Mouse (Mus musculus): Measurements from ENCODE around the gene Ctsa. TPM values are rescaled to one million over a fixed set of nuclear protein-coding genes. Genes with fewer than 3 reads are reported as not detected.
"Not testable (repeated sequence)": the region's sequence is repeated elsewhere in the genome, so short reads cannot be mapped to it uniquely, and the experiment has no call there.

Ctsa gene
- polyA plus RNA-seq, 1 experiment from 2014 or later, result 85.7 TPM

DNA sequence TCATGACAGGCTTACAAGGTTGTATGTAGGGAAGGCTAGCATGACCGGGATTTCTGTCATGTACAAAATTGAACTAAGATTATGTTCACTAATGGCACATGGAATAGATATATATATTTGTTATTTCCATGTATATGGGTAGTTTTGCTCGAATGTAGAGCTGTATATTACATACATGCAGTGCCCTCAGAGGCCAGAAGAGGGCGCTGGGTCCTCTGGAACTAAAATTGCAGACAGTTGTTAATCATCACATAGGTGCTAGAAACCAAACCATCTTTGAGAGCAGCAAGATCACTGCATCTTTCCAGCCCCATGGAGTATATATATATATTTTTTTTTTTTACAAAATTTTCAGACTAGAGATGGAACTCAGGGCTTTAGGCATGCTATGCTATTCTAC lies 13.1 kb downstream of the Ctsa start:
- Histone ChIP-seq H3K27me3 (ENCODE audit: control insufficient read depth, insufficient read depth, low read length) (no peaks in the 10 kb centered on the region), H3K9ac (ENCODE audit: low read depth, low read length) (no peak overlapping the region), H3K36me3 (ENCODE audit: control insufficient read depth, insufficient read depth, low read length) (no peaks in the 10 kb centered on the region), H3K4me1 (replicated peaks; ENCODE audit: control insufficient read depth, insufficient read depth, low read length) (no peaks in the 10 kb centered on the region), H3K4me2 (replicated peaks; ENCODE audit: low read depth, low read length) (no peak overlapping the region), H3K27ac (ENCODE audit: low read depth, low read length) (no peak overlapping the region), H3K9me3 (ENCODE audit: control insufficient read depth, low read length) (no peaks in the 10 kb centered on the region), H3K4me3 (ENCODE audit: low read depth, low read length) (no peak overlapping the region)
- ATAC-seq (ENCODE audit: low FRiP score), result no peak
- no peak for DNase-seq (ENCODE audit: low spot score)
- WGBS, result 54% methylated on average over 3 of the region's 3 CpGs

DNA sequence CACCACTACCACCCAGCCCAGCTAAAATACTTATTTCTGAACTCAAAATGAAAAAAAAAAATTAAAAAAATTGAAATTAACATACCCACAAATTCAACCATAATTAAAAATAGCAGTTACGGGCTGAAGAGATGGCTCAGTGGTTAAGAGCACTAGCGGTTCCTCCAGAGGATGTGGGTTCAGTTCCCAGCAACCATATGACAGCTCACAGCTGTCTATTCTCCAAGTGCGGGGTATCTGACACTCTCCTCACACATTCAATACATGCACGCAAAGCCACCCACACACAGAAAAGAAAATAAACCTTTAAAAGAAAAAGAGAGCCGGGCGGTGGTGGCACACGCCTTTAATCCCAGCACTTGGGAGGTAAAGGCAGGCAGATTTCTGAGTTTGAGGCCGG lies 17.4 kb downstream of the Ctsa start:
- Histone ChIP-seq H3K4me2 (replicated peaks; ENCODE audit: low read depth, low read length) (no peak overlapping the region), H3K9me3 (ENCODE audit: control insufficient read depth, low read length) (no peaks in the 10 kb centered on the region), H3K27ac (ENCODE audit: low read depth, low read length) (no peak overlapping the region), H3K27me3 (ENCODE audit: control insufficient read depth, insufficient read depth, low read length) (no peaks in the 10 kb centered on the region), H3K4me3 (ENCODE audit: low read depth, low read length) (no peak overlapping the region), H3K36me3 (ENCODE audit: control insufficient read depth, insufficient read depth, low read length) (no peaks in the 10 kb centered on the region), H3K9ac (ENCODE audit: low read depth, low read length) (no peak overlapping the region), H3K4me1 (replicated peaks; ENCODE audit: control insufficient read depth, insufficient read depth, low read length) (no peaks in the 10 kb centered on the region)
- WGBS, result 90% methylated on average over 8 of the region's 8 CpGs
- DNase-seq (ENCODE audit: low spot score) (no peak), ATAC-seq (ENCODE audit: low FRiP score) (no peak)

DNA sequence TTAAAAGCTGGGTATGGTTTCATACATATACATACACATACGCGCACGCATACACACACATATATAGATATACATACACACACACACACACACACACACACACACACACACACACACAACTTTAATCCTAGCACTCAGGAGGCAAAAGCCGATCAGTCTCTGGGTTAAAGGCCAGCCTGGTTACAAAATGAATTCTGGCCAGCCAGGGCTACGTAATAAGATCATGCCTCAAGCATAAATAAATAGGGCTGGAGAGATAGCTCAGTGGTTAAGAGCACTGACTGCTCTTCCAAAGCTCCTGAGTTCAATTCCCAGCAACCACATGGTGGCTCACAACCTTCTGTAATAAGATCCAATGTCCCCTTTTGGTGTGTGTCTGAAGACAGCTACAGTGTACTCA lies 22.9 kb downstream of the Ctsa start:
- WGBS, result 81% methylated on average over 5 of the region's 5 CpGs
- not testable (repeated sequence) for H3K27ac ChIP-seq (ENCODE audit: low read depth, low read length); H3K9me3 ChIP-seq (ENCODE audit: control insufficient read depth, low read length); H3K4me2 ChIP-seq (replicated peaks; ENCODE audit: low read depth, low read length); H3K9ac ChIP-seq (ENCODE audit: low read depth, low read length); H3K4me3 ChIP-seq (ENCODE audit: low read depth, low read length); H3K36me3 ChIP-seq (ENCODE audit: control insufficient read depth, insufficient read depth, low read length); H3K4me1 ChIP-seq (replicated peaks; ENCODE audit: control insufficient read depth, insufficient read depth, low read length); ATAC-seq (ENCODE audit: low FRiP score); DNase-seq (ENCODE audit: low spot score)
- peaks cover 11% of the 10 kb centered on the region for H3K27me3 ChIP-seq (ENCODE audit: control insufficient read depth, insufficient read depth, low read length)

DNA sequence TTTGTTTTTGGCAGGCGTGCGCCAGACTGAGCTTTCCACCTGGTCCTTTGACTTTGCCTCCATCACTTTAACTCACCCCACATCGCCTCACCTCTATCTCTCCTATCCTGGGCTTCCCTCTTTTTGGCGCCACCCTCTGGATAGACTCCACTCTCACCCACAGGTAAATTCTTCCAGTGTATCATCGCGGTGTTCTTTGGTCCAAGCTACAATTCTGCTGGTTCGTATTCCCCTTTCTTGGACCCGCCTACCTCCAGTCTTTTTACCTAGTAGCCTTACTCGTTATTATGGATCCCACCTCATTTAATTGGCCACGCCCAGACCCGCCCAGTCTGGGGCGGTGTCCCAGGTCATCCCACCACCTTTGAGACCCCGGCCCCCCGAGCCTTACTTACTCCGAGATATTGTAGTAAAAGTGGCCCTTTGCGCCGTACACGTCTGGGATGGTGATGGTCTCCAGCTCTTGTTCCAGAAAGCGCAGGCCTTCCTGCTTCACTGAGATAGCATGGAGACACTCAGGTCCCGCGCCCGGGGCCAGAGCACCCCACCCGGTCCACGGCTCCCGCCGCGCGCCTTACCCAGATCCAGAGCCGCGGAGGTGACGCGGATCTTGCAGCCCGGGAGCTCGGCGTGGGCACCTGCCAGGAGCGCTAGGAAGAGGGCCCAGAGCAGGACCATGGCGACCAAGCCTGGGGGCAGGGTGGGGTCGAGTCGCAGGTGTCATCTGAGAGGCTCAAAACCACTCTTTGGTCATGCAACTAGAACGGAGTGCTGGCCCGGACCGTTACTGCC lies 23.8 kb downstream of the Ctsa start:
- H3K27ac ChIP-seq (ENCODE audit: low read depth, low read length), result peak overlapping the region; percentile 24; the same call in 1 of the 2 replicates
- DNase-seq (ENCODE audit: low spot score) (no peak), ATAC-seq (ENCODE audit: low FRiP score) (peak; percentile 36; the same call in 1 of the 2 replicates)

DNA sequence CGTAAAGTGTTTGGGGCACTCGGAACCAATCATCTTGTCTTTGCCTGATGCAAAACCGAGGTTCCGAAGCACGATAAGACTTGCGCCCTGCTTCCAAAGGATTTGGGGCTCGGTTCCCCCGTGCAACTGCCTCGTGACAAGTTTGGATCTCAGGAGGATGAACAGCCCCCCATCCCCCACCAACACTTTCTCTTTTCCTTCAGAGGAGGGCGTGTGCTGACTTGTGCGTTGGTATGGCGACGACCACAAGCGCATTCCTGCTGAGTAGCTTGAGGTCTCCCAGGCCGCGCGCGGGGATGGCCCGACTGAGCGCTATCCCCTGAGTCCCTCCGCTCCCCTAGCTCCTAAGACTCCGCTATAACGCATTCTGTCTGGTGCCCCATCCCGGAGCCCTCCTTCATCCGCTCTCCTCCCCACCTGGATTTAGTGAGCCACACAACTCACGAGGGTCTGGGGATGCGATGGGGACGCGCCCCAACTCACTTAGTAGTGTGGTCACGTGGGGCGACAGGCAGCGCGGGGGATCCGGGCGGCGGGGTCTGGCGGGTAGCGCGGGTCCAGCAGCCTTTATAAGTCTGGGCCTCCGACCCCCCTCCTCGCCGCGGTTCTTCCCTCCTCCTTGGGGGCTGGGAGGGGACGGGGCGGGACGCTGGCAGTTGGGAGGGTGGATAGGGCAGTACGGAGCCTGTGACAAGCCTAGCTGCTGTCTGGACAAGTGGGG lies 24.6 kb downstream of the Ctsa start, which contains the start of gene Pltp:
Gene Pltp (minus strand): TSS at position 611 of the 721 bp plus-strand sequence.
- peaks cover 3% of the 10 kb centered on the region; the same call in 1 of the 2 replicates for H3K4me1 ChIP-seq (replicated peaks; ENCODE audit: control insufficient read depth, insufficient read depth, low read length)
- H3K9ac ChIP-seq (ENCODE audit: low read depth, low read length), result peak within 1 kb of the TSS; percentile 40
- H3K9me3 ChIP-seq (ENCODE audit: control insufficient read depth, low read length), result no peaks in the 10 kb centered on the region
- under 1% methylated on average over 37 of the region's 47 CpGs for WGBS
- peak; percentile 86 for ATAC-seq (ENCODE audit: low FRiP score)
- peak within 1 kb of the TSS; percentile 25; the same call in 1 of the 2 replicates for H3K27ac ChIP-seq (ENCODE audit: low read depth, low read length)
- DNase-seq (ENCODE audit: low spot score), result peak; percentile 82
- peaks cover 11% of the 10 kb centered on the region for H3K27me3 ChIP-seq (ENCODE audit: control insufficient read depth, insufficient read depth, low read length)
- no peaks in the 10 kb centered on the region for H3K36me3 ChIP-seq (ENCODE audit: control insufficient read depth, insufficient read depth, low read length)
- H3K4me3 ChIP-seq (ENCODE audit: low read depth, low read length), result peak within 1 kb of the TSS; percentile 41
- H3K4me2 ChIP-seq (replicated peaks; ENCODE audit: low read depth, low read length), result peak within 1 kb of the TSS; percentile 92

More for the DNA sequence above, 23.8 kb downstream of the Ctsa start:
- Histone ChIP-seq H3K4me2 (replicated peaks; ENCODE audit: low read depth, low read length) (peak overlapping the region; percentile 92), H3K27me3 (ENCODE audit: control insufficient read depth, insufficient read depth, low read length) (peaks cover 11% of the 10 kb centered on the region), H3K36me3 (ENCODE audit: control insufficient read depth, insufficient read depth, low read length) (no peaks in the 10 kb centered on the region), H3K4me3 (ENCODE audit: low read depth, low read length) (peak overlapping the region; percentile 41), H3K9ac (ENCODE audit: low read depth, low read length) (peak overlapping the region; percentile 40), H3K4me1 (replicated peaks; ENCODE audit: control insufficient read depth, insufficient read depth, low read length) (peaks cover 3% of the 10 kb centered on the region; the same call in 1 of the 2 replicates), H3K9me3 (ENCODE audit: control insufficient read depth, low read length) (no peaks in the 10 kb centered on the region)
- WGBS, result under 1% methylated on average over 42 of the region's 42 CpGs

DNA sequence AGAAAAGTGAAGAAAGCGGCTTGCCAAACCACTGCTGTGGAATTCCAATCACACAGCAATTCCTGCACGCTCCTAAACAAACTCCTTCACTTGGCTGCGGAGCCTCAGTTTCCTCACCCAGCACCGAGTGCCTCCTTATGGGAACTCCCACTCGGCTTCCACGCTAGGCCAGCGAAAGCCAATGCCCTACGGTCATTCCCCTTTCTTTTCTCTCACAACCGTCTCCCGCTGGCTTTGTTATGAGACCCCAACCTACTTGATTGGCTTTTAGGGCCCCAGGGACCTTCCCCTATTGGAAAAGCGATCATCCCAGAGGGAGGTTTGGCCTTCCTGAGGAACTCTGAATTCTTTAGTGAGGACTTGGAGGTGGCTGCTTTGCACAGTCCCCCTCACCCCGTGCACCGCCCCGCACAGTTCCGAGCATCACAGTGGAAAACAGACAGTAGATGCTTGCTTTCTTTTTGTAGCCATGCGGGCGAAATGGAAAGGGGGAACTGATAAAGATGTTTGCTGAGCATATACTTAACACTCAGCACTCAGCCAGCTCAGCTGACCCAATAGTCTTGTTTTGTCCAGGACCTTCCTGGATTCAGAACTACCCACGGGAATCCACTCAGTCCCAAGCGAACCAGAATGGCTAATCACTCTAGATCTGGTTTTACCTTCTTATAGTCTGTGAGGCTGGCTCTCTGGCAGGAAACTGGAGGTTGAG lies 25.3 kb downstream of the Ctsa start:
- no peaks in the 10 kb centered on the region for H3K9me3 ChIP-seq (ENCODE audit: control insufficient read depth, low read length)
- H3K4me2 ChIP-seq (replicated peaks; ENCODE audit: low read depth, low read length), result peak overlapping the region; percentile 92
- DNase-seq (ENCODE audit: low spot score) (no peak), ATAC-seq (ENCODE audit: low FRiP score) (peak; percentile 52)
- peaks cover 11% of the 10 kb centered on the region for H3K27me3 ChIP-seq (ENCODE audit: control insufficient read depth, insufficient read depth, low read length)
- H3K4me1 ChIP-seq (replicated peaks; ENCODE audit: control insufficient read depth, insufficient read depth, low read length), result peaks cover 3% of the 10 kb centered on the region; the same call in 1 of the 2 replicates
- no peak overlapping the region for H3K27ac ChIP-seq (ENCODE audit: low read depth, low read length)
- 2% methylated on average over 19 of the region's 19 CpGs for WGBS
- H3K4me3 ChIP-seq (ENCODE audit: low read depth, low read length), result peak overlapping the region; percentile 41
- H3K9ac ChIP-seq (ENCODE audit: low read depth, low read length), result peak overlapping the region; percentile 40
- H3K36me3 ChIP-seq (ENCODE audit: control insufficient read depth, insufficient read depth, low read length), result no peaks in the 10 kb centered on the region

DNA sequence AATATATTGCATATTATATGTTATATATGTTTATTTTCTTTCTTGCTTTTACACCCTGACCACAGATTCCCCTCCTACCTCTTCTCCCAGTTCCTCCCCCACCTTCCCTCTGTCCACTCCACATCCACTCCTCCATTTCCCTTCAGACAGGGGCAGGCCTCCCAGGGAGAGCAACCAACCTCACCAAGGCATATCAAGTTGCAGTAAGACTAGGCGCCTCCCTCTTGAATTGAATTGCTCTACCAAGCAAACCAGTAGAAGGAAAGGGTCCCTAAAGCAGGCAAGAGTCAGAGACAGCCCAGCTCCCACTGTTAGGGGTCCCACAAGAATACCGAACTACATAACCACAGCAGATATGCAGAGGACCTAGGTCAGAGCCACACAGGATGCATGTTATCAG lies 26.5 kb downstream of the Ctsa start:
- H3K4me3 ChIP-seq (ENCODE audit: low read depth, low read length), result no peak overlapping the region
- peaks cover 11% of the 10 kb centered on the region for H3K27me3 ChIP-seq (ENCODE audit: control insufficient read depth, insufficient read depth, low read length)
- DNase-seq (ENCODE audit: low spot score) (no peak), ATAC-seq (ENCODE audit: low FRiP score) (no peak)
- WGBS, result 59% methylated on average over 2 of the region's 2 CpGs
- no peaks in the 10 kb centered on the region for H3K36me3 ChIP-seq (ENCODE audit: control insufficient read depth, insufficient read depth, low read length)
- no peaks in the 10 kb centered on the region for H3K9me3 ChIP-seq (ENCODE audit: control insufficient read depth, low read length)
- H3K9ac ChIP-seq (ENCODE audit: low read depth, low read length), result no peak overlapping the region
- H3K27ac ChIP-seq (ENCODE audit: low read depth, low read length), result no peak overlapping the region
- H3K4me2 ChIP-seq (replicated peaks; ENCODE audit: low read depth, low read length), result no peak overlapping the region
- H3K4me1 ChIP-seq (replicated peaks; ENCODE audit: control insufficient read depth, insufficient read depth, low read length), result peaks cover 3% of the 10 kb centered on the region; the same call in 1 of the 2 replicates

DNA sequence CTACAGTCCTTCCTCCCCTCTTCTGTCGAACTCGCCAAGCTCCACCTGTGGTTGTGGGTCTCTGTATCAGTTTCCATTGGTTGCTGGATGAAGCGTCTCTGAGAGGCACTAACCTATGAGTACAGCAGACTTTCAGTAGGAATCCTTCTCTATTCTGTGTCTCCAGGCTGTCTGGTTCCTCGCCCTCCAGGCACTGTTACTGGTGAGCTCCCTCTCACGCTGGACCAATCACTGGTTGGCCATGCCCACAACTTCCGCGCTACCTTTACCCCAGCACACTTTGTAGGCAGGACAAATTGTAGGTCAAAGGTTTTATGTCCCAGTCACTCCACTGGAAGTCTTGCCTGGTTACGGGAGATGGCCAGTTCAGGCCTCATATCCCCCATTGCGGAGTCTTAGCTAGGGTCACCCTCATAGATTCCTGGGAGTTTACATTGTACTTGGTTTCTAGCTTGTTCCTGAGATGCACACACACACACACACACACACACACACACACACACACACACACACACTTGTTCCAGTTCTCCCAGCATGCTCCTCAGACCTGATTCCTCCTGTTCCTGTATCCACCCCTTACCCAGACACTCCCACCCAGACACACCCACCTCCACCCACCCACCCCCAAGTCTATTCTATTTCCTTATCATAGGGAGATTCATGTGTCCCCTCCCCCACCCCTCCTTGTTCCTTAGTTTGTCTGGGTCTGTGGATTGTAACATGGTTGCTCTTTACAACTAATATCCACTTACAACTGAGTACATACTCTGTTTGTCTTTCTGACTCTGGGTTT lies 27.2 kb downstream of the Ctsa start:
- Histone ChIP-seq H3K4me3 (ENCODE audit: low read depth, low read length) (no peak overlapping the region), H3K4me1 (replicated peaks; ENCODE audit: control insufficient read depth, insufficient read depth, low read length) (peaks cover 3% of the 10 kb centered on the region; the same call in 1 of the 2 replicates), H3K27me3 (ENCODE audit: control insufficient read depth, insufficient read depth, low read length) (peaks cover 11% of the 10 kb centered on the region), H3K36me3 (ENCODE audit: control insufficient read depth, insufficient read depth, low read length) (no peaks in the 10 kb centered on the region), H3K4me2 (replicated peaks; ENCODE audit: low read depth, low read length) (no peak overlapping the region), H3K27ac (ENCODE audit: low read depth, low read length) (no peak overlapping the region), H3K9me3 (ENCODE audit: control insufficient read depth, low read length) (no peaks in the 10 kb centered on the region), H3K9ac (ENCODE audit: low read depth, low read length) (no peak overlapping the region)
- DNase-seq (ENCODE audit: low spot score), result no peak
- WGBS, result 64% methylated on average over 9 of the region's 9 CpGs
- ATAC-seq (ENCODE audit: low FRiP score), result no peak
